Mouse (Mus musculus) C2C12 (cell line): ENCODE results near the gene Mtfr1l.

Source experiments
- CTCF ChIP-seq: IDR thresholded peaks from one replicate; pipeline ENCODE4 v1.5.1; 2011; ENCODE audit not compliant: control insufficient read depth, insufficient read depth, insufficient read length
- USF1 ChIP-seq: IDR thresholded peaks from one replicate; pipeline ENCODE4 v1.6.1; 2011; ENCODE audit warnings: low read depth, mild to moderate bottlenecking, control low read depth, moderate library complexity

- TF ChIP-seq USF1 (no peak), CTCF (no peak)
Observed at GRCm38 (mm10) chr4:134534932-134535786, at the start of gene Mtfr1l.
